Mouse (Mus musculus): ENCODE results near the gene AL607142.1. TPM values are rescaled to one million over a fixed set of nuclear protein-coding genes. Genes with fewer than 3 reads are reported as not detected.

The AL607142.1 gene
- polyA plus RNA-seq, 1 experiment from 2014 or later: not detected

GRCm38 (mm10) chr4:120082527-120082926 is 17.7 kb downstream of the AL607142.1 start:
- DNase-seq (ENCODE audit: low spot score) (no peak), ATAC-seq (replicated peaks; ENCODE audit: low FRiP score, low read depth) (no peak)
- no peak overlapping the region for H3K9ac ChIP-seq (ENCODE audit: low read depth, low read length)
- 74% methylated on average over 5 of the region's 5 CpGs for WGBS
- TF ChIP-seq CTCF (IDR thresholded peaks at IDR 0.05; ENCODE audit: low read depth): no peak
- no peaks in the 10 kb centered on the region for H3K4me1 ChIP-seq (replicated peaks; ENCODE audit: insufficient read depth, low read length)
- H3K36me3 ChIP-seq (ENCODE audit: insufficient read depth, low read length): no peaks in the 10 kb centered on the region
- no peaks in the 10 kb centered on the region for H3K9me3 ChIP-seq (replicated peaks; ENCODE audit: low read length)
- no peak overlapping the region for H3K27ac ChIP-seq
- H3K4me2 ChIP-seq (ENCODE audit: low read length): no peak overlapping the region
- H3K27me3 ChIP-seq (ENCODE audit: insufficient read depth, low read length): no peaks in the 10 kb centered on the region
- no peak overlapping the region for H3K4me3 ChIP-seq (replicated peaks; ENCODE audit: low read depth, low read length)

DNA sequence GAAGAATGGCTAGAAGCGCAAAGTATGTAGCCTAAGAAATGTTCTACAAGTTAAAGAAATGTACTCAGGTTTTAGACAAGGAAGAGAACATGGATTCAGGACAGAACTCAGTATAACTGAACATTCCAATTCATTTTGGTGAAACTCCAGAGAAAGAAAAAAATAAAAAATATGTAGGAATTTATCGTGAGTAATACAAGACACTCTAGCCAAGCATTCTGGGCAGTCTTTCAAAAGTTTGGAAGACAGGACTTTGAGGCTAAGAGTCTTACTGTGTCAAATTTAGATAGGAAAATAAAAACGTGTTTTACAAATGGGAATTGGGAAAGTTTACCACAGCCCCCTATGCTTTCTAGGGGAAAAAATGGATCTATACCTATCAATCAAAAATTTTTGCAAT is 18.9 kb downstream of the AL607142.1 start:
- 74% methylated on average over 3 of the region's 3 CpGs for WGBS
- DNase-seq (ENCODE audit: low spot score) (peak; percentile 52), ATAC-seq (replicated peaks; ENCODE audit: low FRiP score, low read depth) (no peak)
- Histone ChIP-seq H3K27me3 (ENCODE audit: insufficient read depth, low read length) (no peaks in the 10 kb centered on the region), H3K9ac (ENCODE audit: low read depth, low read length) (no peak overlapping the region), H3K36me3 (ENCODE audit: insufficient read depth, low read length) (no peaks in the 10 kb centered on the region), H3K4me1 (replicated peaks; ENCODE audit: insufficient read depth, low read length) (no peaks in the 10 kb centered on the region), H3K27ac (no peak overlapping the region), H3K4me2 (ENCODE audit: low read length) (no peak overlapping the region), H3K4me3 (replicated peaks; ENCODE audit: low read depth, low read length) (no peak overlapping the region), H3K9me3 (replicated peaks; ENCODE audit: low read length) (no peaks in the 10 kb centered on the region)
- no peak for TF ChIP-seq CTCF (IDR thresholded peaks at IDR 0.05; ENCODE audit: low read depth)

DNA sequence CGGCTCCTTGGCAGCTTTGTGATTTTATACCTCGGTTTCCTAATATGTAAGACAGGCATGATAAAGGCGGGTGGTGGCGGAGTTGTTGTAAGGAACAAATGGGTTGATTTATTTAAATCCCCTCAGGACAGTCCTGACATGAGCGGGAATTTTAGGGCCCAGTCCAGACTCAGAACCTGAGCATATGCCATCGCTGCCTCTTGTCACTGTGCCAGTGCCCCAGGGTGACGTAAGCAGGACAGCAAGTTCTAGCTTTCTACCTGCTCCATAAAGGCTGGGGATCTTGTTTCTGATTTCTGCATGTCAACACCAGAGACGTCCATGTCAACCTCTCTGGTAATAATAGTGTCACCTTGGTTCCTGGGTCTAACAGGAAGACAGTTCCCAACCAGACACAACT is 24.7 kb downstream of the AL607142.1 start:
- DNase-seq (ENCODE audit: low spot score): no peak
- TF ChIP-seq CTCF (IDR thresholded peaks at IDR 0.05; ENCODE audit: low read depth): no peak

GRCm38 (mm10) chr4:120091997-120092783 is 27.4 kb downstream of the AL607142.1 start:
- no peak overlapping the region for H3K4me2 ChIP-seq (ENCODE audit: low read length)
- no peak overlapping the region for H3K4me3 ChIP-seq (replicated peaks; ENCODE audit: low read depth, low read length)
- WGBS: 83% methylated on average over 1 of the region's 1 CpGs
- no peaks in the 10 kb centered on the region for H3K36me3 ChIP-seq (ENCODE audit: insufficient read depth, low read length)
- no peak overlapping the region for H3K27ac ChIP-seq
- no peak overlapping the region for H3K9ac ChIP-seq (ENCODE audit: low read depth, low read length)
- ATAC-seq (replicated peaks; ENCODE audit: low FRiP score, low read depth): no peak
- no peak for DNase-seq (ENCODE audit: low spot score)
- no peaks in the 10 kb centered on the region for H3K9me3 ChIP-seq (replicated peaks; ENCODE audit: low read length)
- H3K27me3 ChIP-seq (ENCODE audit: insufficient read depth, low read length): no peaks in the 10 kb centered on the region
- TF ChIP-seq CTCF (IDR thresholded peaks at IDR 0.05; ENCODE audit: low read depth): no peak
- no peaks in the 10 kb centered on the region for H3K4me1 ChIP-seq (replicated peaks; ENCODE audit: insufficient read depth, low read length)

More for the DNA sequence above, 24.7 kb downstream of the AL607142.1 start:
- Histone ChIP-seq H3K9ac (ENCODE audit: low read depth, low read length) (no peak overlapping the region), H3K27me3 (ENCODE audit: insufficient read depth, low read length) (no peaks in the 10 kb centered on the region), H3K9me3 (replicated peaks; ENCODE audit: low read length) (no peaks in the 10 kb centered on the region), H3K4me3 (replicated peaks; ENCODE audit: low read depth, low read length) (no peak overlapping the region), H3K4me2 (ENCODE audit: low read length) (no peak overlapping the region), H3K27ac (no peak overlapping the region), H3K36me3 (ENCODE audit: insufficient read depth, low read length) (no peaks in the 10 kb centered on the region), H3K4me1 (replicated peaks; ENCODE audit: insufficient read depth, low read length) (no peaks in the 10 kb centered on the region)
- WGBS: 75% methylated on average over 8 of the region's 8 CpGs
- no peak for ATAC-seq (replicated peaks; ENCODE audit: low FRiP score, low read depth)

- no peak for DNase-seq (ENCODE audit: low spot score)
- no peaks in the 10 kb centered on the region for H3K4me1 ChIP-seq (replicated peaks; ENCODE audit: insufficient read depth, low read length)
- 90% methylated on average over 19 of the region's 19 CpGs for WGBS
Observed at GRCm38 (mm10) chr4:120096935-120097334, 32.1 kb downstream of the AL607142.1 start.

DNA sequence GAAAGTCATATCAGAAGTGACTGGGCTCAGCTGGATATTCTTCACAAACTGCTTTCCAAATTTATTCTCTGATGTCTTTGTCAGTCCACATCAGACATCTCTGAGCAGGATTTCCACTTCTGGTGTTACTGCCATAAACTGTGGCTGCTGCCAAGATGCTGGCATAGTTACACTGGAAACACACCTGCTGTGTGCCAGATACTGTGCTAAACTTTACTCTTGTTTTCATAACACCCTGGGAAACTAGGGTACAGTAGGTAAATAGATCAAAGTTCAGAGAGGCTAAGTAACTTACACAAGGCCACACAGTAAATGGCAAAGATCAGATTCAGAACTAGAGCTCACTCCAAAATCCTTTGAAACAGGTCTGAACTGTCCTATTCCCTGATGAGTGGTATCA is 36.4 kb downstream of the AL607142.1 start:
- TF ChIP-seq CTCF (IDR thresholded peaks at IDR 0.05; ENCODE audit: low read depth): no peak
- Histone ChIP-seq H3K27ac (no peak overlapping the region), H3K27me3 (ENCODE audit: insufficient read depth, low read length) (no peaks in the 10 kb centered on the region), H3K4me2 (ENCODE audit: low read length) (no peak overlapping the region), H3K4me1 (replicated peaks; ENCODE audit: insufficient read depth, low read length) (no peaks in the 10 kb centered on the region), H3K9ac (ENCODE audit: low read depth, low read length) (no peak overlapping the region), H3K36me3 (ENCODE audit: insufficient read depth, low read length) (no peaks in the 10 kb centered on the region), H3K9me3 (replicated peaks; ENCODE audit: low read length) (no peaks in the 10 kb centered on the region), H3K4me3 (replicated peaks; ENCODE audit: low read depth, low read length) (no peak overlapping the region)
- ATAC-seq (replicated peaks; ENCODE audit: low FRiP score, low read depth) (no peak), DNase-seq (ENCODE audit: low spot score) (no peak)

More at GRCm38 (mm10) chr4:120096935-120097334, 32.1 kb downstream of the AL607142.1 start:
- ATAC-seq (replicated peaks; ENCODE audit: low FRiP score, low read depth): no peak
- Histone ChIP-seq H3K4me3 (replicated peaks; ENCODE audit: low read depth, low read length) (no peak overlapping the region), H3K4me2 (ENCODE audit: low read length) (no peak overlapping the region), H3K9me3 (replicated peaks; ENCODE audit: low read length) (no peaks in the 10 kb centered on the region), H3K9ac (ENCODE audit: low read depth, low read length) (no peak overlapping the region), H3K27ac (no peak overlapping the region), H3K27me3 (ENCODE audit: insufficient read depth, low read length) (no peaks in the 10 kb centered on the region), H3K36me3 (ENCODE audit: insufficient read depth, low read length) (no peaks in the 10 kb centered on the region)
- no peak for TF ChIP-seq CTCF (IDR thresholded peaks at IDR 0.05; ENCODE audit: low read depth)

All from kidney, postnatal 0 days (tissue).